Mouse (Mus musculus): Measurements from ENCODE around the gene Raly.
"Not testable (repeated sequence)": the region's sequence is repeated elsewhere in the genome, so short reads cannot be mapped to it uniquely, and the experiment has no call there.

The Raly gene

DNA sequence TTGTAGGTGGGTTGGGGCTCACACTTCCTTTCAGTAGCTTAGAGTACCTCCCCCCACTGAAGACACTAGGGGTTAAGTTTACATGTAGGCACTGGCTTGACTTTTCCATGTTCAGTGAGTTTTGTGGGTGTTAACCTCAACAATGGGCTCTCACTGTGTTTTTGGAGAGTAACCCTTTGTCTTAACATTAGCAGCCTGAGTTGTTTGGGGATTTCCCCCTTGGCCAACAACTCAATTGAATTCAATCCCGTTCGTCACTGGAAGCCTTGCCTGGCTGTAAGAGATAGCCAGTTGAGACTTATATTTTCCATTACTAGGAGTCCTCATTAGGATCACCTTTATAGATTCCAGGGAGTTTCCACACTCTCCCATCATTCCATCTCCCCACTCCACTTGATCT is 45.6 kb downstream of the Raly start:
- DNase-seq (ENCODE audit: low spot score) = no peak

GRCm38 (mm10) chr2:154848086-154848485 is 57.2 kb downstream of the Raly start:
- no peak for DNase-seq (ENCODE audit: low spot score)

- peak; percentile 78 for DNase-seq (ENCODE audit: low spot score)
Observed at GRCm38 (mm10) chr2:154855383-154855782, 64.5 kb downstream of the Raly start.

- DNase-seq (ENCODE audit: low spot score) = no peak
Observed at GRCm38 (mm10) chr2:154863672-154864071, 72.8 kb downstream of the Raly start.

DNA sequence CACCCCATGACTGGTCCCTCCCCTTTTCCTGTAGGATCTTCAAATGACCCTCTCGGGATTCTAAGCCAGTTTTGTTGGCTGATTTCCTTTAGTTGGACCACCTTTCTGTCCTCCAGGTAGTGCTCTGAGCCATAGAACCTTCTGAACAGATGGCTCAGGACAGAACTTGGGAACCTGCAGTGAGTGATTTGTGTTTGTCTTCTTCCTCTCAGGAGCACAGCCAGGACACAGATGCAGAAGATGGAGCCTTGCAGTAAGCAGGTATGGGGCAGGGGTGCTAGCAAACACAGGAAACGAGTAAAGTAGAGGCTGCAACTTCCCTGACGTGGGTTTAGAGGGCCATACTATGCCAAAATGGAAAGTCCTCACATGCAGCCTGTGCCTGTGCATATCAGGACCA is 74.8 kb downstream of the Raly start:
- DNase-seq (ENCODE audit: low spot score) = no peak

DNA sequence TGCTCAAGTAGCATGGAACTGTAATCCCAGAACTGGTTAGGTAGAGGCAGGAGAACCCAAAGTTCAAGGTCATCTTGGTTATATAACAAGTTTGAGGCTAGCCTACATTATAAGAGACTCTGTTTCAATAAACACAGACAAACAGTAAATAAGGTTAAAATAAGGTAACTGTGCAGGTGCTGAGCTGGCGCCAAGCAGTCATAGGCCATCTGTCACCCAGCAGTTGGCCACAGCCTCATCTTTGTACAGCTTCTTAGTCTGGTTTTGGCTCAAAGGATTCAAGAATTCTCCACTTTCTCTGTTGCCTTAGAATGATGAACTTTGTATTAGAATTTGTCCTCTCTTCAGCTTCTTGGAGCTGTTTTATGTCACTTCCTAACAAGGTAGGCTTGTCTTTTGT is 77.2 kb downstream of the Raly start:
- no peak for DNase-seq (ENCODE audit: low spot score)

- no peak for DNase-seq (ENCODE audit: low spot score)
Observed at GRCm38 (mm10) chr2:154869954-154870641, 79.2 kb downstream of the Raly start.

DNA sequence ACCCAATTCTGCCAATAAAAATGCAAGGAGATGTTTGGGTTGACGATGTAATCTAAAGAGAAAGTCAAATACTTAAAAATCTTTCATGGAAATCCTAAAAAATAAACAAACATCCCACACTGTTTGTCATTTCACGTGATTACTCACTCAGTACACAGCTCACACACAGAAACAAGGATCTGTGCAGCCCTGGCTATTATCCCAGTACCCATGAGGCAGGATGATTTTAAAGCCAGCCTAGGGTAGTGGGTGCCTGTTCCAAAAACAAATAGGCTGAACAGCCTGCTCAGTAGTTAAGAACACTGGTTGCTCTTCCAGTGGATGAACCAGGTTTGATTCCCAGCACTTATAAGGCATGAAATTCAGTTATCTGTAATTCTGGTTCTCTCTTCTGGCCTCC is 85.7 kb downstream of the Raly start:
- DNase-seq (ENCODE audit: low spot score) = no peak

DNA sequence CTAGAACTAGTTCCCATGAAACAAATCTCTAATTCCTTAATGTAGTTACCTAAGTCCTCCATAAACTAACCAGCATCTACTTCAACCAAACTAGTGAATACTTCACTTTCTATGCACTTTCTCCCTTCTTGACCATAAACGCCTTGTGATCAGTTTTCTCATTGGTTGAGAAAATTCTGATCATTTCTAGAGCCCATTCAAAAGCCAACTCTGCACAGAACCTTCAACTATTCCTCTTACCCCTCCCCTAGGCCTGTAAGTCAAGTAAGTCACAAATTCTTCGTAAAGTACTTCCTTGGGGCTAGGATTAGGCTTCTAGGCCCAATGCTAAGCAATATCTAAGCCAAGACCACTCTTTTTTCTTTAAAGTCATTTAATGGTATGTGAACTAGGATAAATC is 100.7 kb downstream of the Raly start:
- no peak for DNase-seq (ENCODE audit: low spot score)

DNA sequence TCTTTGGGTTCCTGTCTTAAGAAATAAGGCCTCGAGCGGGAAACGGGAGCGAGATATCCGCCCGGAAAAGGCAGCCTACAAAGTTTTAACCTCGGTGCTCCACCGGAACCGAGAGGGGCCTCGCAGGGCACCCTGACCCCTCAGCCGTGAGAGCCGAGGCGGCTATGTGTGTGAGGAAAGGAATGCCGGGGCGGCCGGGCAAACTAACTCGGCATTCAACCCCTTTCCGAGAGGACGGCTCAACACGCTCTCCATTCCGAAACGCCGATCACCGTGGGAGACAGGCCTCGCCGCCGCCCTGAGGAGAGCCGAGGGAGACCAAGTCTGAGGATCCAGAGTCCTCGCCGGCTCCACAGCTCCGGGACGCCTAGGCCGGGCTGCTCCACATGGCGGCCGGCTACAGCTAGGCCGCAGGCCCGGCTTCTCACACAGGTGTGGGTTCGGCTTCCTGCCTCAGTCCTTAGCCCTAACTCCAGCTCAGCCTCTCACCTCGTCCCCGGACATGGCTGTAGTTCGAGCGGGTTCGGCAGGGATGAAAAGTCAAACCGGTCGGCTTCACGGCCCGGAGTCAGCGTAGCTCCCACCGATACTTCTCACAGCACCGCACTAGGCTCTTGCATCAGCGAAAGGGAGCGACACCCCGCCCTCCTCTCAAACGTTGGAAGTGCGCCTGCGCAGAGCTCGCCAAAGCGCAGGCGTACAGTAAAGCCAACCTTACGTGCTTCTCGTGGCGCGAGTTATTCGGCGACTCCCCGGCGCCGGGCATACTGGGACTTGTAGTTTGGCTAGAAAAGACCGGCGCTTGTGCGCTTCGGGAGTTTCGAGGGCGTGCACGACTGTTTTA is 101.5 kb downstream of the Raly start, which contains the start of gene Eif2s2:
Gene Eif2s2, minus strand, starts transcription at position 735 of the 844 bp plus-strand sequence.
- peak; percentile 96 for DNase-seq (ENCODE audit: low spot score)

GRCm38 (mm10) chr2:154893045-154893385 is 102.1 kb downstream of the Raly start:
- no peak for DNase-seq (ENCODE audit: low spot score)

GRCm38 (mm10) chr2:154893548-154893947 is 102.7 kb downstream of the Raly start:
- no peak for DNase-seq (ENCODE audit: low spot score)

DNA sequence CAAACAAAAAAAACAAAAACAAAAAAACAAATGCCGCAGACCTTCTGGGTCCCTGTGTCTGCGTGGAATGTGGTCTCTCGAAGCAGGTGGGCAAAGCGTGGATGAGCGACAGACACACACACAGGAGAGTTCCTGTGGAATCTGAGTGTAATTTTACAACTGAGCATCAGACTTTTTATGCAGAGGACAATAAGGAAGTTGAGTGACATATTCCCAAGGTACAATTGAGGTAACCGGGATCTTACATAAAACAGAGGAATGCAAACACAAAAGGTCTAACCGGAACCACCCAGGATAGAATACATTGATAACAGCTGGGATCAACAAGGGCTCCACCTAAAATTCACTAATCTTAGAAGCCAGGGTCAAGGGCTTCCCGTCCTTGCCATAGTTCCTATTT is 108.1 kb downstream of the Raly start:
- DNase-seq (ENCODE audit: low spot score) = not testable (repeated sequence)

GRCm38 (mm10) chr2:154899412-154899811 is 108.5 kb downstream of the Raly start:
- DNase-seq (ENCODE audit: low spot score) = not testable (repeated sequence)

GRCm38 (mm10) chr2:154902111-154902510 is 111.2 kb downstream of the Raly start:
- no peak for DNase-seq (ENCODE audit: low spot score)

GRCm38 (mm10) chr2:154905796-154906195 is 114.9 kb downstream of the Raly start:
- no peak for DNase-seq (ENCODE audit: low spot score)

DNA sequence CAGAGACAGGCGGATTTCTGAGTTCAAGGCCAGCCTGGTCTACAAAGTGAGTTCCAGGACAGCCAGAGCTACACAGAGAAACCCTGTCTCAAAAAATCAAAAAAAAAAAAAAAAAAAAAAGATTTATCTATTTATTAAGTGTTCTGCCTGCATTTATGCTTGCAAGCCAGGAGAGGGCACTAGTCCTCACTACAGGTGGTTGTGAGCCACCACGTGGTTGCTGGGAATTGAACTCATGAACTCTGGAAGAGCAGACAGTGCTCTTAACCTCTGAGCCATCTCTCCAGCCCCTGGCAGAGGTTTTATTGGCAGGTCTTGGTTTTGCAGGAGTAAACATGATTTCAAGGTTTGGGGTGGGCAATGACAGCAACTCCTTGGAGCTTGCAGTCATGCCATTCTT is 117.3 kb downstream of the Raly start:
- DNase-seq (ENCODE audit: low spot score) = not testable (repeated sequence)

DNA sequence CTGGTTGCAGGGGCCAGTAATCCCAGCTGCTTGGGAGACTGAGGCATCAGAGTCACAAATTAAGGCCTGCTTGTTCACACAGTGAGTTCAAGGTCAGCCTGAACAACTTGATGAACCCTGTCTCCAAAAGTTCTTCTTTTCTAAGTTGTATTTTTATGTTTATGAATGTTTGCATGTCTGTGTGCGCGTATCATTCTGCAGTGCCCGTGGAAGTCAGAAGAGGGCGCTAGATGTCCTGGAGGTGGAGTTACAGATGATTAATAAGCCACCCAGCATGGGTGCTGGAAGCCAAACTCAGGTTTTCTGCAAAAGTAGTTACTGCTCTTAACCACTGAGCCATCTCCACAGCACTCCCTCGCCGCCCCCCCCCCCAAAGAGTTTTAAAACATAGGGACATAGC is 118.9 kb downstream of the Raly start:
- no peak for DNase-seq (ENCODE audit: low spot score)

GRCm38 (mm10) chr2:154915922-154916541 is 125.1 kb downstream of the Raly start:
- DNase-seq (ENCODE audit: low spot score) = no peak

GRCm38 (mm10) chr2:154916547-154916946 is 125.7 kb downstream of the Raly start:
- DNase-seq (ENCODE audit: low spot score) = no peak
